Mouse (Mus musculus) hematopoietic stem cell, adult 5-6 weeks (primary cell): ENCODE data around the gene Fbxw8. TPM values are rescaled to one million over a fixed set of nuclear protein-coding genes. Genes with fewer than 3 reads are reported as not detected.

Experiments
- ATAC-seq, 2 experiments: fragments of 125-278 bp in 1 of 2; replicated peaks in 1 of 2; 2 replicates each; pipeline ENCODE4 v1.8.0; 2016 to 2017; ENCODE audit warnings: inconsistent platforms in 2 of 2, mild to moderate bottlenecking in 2 of 2, moderate number of reproducible peaks in 2 of 2, low read depth in 1 of 2, moderate TSS enrichment in 1 of 2; ENCODE audit not compliant: low FRiP score in 2 of 2, poor library complexity in 2 of 2, severe bottlenecking in 2 of 2, insufficient read depth in 1 of 2, low TSS enrichment in 1 of 2
- total RNA-seq: library from RNA; stranded (forward); fragments of 172-1452, 232-1000 nt; gene quantifications from 2 replicates; pipeline ENCODE4 v1.2.3, GENCODE M21; 2017

The Fbxw8 gene
- total RNA-seq, 1 experiment from 2014 or later: 23.1 TPM

DNA sequence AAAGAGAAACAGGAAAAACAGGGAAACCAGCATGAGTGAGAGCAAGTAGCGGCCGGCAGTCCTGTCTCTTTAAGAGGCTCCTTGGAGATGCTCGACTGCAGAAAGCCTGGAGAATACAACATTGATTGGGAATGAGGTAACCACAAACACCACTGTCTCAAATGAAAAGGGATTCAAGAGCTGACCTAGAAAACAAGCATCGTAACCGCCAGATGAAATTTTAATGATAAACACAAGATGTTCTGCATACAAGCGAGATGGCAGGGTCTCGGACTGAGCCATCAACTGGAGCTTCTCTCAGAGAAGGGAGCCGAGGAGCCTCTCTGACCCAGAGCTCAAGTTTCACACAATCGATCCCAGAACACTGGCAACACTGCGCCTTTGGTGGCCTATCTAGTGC lies 32.2 kb downstream of the Fbxw8 start:
- no peak for ATAC-seq

DNA sequence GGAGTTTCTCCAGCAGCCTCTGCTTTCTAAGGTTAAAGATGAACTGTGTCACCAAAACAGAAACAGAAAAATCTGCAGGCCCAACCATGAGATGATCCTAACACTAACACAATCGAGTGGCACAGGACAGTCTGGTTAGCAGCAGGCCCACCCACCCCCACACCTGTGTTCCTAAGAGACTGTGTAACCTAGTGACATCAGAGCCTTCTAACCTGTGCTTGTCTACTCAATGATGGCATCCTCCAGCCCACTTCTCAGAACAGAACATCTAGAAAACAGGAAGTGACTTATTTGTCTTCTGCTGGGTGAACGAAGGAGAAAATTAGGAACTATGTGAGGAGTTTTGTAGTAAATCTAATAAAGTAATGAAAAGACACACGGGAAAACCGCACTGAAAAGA lies 33.3 kb downstream of the Fbxw8 start:
- ATAC-seq: no peak

DNA sequence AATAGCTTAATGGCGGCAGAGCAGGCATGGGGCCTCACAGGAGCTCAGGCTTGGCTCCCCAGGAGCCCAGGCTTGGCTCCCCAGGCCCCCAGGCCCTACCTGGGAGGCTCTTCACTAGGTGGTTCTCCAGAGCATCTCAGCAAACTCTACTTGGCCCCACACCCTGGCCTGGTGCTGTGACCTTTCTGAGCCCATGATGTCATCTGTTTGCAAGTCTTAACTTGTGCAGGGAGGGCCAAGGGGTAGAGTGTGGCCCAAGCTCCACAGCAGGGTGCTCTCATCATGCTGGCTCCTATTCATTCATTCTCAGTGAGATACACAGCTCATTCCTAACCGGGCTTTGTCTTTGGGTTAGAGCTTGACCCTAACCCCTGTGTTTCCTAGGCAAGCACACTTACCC lies 34.6 kb downstream of the Fbxw8 start:
- ATAC-seq: no peak

DNA sequence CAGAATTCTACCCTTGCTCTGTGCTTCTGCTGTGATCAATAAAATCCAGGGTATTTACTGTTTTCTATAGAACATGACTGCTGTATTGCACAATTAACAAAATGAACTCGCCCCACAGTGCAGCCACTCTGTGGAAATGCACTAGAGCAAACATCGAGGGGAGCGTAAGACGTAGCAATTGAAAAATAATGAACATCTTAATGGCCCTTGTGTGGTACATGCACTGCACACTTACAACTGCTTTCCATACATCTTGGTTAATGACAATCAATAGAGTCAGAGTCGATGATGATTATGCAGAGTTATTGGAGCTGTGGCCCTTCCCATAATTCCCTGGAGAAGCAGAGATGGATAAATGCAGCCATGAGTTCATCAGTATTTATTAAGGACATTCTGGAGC lies 36.3 kb downstream of the Fbxw8 start:
- ATAC-seq: no peak

DNA sequence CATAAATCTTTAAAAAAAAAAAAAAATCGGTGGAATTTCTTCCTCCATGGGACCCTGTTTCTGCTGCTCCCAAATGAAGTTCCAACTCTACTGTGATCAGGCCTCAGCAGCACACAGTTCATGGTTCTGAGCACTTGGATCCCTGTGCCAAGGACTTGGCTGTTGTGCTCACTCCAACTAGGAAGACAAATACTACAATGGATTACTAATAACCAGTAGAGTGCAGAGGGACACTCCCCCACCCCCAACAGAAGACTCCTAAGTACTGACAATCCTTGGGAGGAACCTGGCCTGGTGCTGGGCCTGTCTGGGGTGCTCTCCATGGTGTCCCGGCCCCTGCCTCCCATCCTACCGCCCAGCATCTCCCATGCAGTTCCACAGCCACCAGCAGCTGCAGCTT lies 36.9 kb downstream of the Fbxw8 start:
- no peak for ATAC-seq

DNA sequence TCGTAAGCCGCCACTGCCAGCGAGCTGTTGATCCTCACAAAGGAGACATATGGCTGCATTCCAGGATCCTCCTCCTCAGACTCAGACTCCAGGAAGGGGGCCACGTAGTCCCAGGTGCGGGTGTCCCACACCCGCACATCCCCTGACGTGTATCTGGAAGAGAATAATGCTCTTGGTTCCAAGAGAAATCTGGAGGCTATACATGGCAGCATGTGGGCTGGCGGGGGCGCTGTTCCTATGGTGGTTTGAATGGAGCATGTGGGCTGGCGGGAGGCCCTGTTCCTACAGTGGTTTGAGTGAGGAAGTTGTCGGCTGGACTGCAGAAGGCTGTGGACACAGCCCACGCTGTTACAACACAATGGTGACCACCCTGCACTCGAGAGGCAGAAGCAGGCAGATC lies 41.6 kb downstream of the Fbxw8 start:
- ATAC-seq: no peak

DNA sequence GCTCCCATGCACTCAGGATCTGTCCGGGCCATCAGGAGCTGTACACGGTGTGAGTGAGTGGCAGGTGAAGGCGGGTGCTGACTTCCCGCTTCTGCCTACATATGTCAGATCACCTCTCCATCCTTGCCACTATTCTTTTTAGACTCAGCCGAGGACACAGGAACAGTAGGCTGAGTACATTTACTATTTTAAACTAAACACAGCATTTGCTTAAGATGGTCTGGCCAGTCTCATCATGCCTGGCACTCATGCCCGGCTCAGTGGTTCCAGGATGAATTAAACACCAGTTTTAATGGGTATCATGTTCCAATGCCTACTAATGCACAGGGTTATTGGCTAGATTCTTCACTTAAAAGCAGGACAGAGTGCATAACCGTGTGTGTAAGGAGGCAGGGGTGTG lies 42.2 kb downstream of the Fbxw8 start:
- no peak for ATAC-seq

DNA sequence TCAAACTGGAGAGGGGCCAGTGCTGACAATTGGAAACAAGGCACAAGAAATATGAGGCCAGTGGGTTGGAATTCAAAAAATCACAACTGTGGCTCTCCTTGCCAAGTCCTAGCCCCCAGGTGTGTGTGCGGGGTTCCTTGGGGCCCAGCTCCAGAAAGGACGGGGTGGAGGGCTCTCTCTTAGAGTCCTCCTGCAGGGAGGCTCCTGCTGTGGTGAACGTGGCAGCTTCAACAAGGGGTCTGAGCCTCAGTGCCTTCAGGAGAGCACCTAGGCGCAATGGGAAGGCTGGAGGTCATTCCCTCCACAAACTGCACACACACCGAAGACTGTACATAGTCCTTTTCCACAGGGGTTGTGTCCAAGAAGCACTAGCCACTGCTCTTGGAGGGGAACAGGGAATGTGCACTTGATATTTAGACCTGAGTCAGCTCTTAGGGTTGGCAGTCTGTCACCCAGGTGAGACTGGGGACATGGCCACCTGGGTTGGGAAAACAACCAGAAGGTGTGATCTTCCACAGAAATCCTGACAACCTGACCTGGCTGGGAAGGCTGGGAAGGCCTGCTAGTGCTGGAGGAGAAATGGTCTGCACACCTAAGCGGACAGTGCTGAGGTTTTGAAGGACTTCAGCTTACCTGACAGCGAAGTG lies 46.3 kb downstream of the Fbxw8 start:
- no peak for ATAC-seq

DNA sequence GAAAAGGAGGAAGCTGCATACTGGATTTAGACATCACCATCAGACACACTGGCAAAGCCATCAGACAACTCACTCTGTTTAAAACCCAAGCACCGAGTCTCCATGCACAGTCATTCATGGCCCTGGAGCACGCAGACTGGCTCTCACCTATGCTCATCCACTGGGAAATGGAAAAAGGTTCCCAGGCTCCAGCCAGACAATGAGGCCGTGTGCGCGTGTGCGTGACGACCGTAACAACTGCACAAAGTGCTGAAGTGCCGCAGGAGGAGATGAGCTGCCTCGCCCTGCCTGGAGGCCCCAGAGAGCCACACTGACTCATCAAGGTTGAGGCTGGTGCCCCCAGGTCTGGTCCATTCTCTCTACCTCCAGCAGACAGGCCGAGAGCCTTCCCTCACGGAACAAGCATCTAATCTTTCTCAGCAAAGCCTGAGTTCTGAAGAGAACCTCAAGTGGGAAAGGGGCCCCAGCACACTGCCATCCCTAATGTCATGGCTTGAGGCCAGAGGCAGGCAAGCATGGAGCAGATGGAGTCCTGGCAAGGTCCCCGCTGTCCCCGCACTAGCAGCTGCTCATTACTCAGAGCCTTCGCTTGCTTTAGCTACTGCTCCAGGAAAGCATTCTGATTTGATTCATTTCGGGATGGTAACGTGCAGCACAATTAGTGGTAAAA lies 47.0 kb downstream of the Fbxw8 start:
- no peak for ATAC-seq

DNA sequence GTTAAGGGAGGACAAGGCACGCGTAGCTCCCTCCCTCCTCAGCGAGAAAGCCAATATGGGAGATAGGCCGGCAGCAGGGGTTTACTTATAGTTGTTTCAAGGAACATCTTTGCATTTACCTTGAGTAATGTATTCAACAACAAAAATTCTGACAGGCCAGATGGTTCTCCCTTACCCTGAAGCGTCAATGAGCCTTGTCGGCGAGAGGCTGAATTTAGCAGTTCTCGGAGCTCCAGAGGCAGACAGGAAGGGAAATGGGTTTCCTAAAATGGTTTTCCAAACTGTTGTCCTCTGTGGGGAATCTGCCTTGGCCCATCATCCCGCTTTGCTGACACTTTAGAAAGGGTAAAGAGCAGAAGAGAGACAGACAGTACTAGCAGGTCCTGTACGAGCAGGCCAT lies 48.6 kb downstream of the Fbxw8 start:
- no peak for ATAC-seq

DNA sequence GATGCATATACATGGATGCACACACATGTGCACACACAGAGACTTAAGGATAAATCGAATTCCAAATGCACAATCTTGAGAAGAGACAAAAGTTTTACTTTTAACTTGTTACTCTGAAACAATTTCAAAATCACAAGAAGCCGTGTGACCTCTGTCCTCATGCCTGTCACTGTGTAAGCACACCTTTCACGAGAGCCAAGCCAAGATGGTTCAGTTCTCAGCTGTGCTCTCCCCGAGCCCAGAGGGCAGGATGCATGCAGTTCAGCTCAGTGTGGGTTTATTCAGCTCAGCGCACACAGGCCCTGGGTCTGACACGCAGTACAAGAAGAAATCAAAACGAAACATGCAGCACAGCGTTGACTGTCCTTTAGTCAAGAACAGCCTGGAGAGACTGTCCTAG lies 49.7 kb downstream of the Fbxw8 start:
- no peak for ATAC-seq

DNA sequence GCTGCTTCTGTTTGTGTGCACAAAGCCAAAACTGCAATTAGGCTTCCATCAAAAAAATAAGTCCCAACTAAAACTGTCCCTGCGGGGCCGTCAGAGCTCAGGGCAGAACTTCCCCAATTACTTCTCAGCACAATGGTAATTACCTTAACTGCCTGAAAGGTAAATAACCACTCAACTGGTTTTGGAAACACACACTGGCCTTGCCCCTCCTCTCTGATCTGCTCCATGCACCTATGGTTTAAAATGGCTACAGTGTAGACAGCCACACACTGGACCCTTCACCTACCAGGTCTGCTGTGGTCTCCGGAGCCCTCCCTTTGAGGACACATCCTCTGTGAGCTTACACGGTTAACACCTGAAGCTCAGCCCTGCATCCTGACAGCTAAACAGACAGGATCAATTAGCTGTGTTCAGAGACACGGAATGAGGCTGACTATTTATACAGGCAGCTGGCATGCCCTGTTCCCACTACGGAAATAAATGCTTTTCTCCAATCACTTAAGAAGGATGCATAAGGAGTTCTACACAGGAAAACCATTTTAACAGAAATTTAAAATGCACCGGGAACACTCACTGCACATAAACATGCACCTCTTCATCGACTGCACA lies 55.3 kb downstream of the Fbxw8 start:
- ATAC-seq: no peak

DNA sequence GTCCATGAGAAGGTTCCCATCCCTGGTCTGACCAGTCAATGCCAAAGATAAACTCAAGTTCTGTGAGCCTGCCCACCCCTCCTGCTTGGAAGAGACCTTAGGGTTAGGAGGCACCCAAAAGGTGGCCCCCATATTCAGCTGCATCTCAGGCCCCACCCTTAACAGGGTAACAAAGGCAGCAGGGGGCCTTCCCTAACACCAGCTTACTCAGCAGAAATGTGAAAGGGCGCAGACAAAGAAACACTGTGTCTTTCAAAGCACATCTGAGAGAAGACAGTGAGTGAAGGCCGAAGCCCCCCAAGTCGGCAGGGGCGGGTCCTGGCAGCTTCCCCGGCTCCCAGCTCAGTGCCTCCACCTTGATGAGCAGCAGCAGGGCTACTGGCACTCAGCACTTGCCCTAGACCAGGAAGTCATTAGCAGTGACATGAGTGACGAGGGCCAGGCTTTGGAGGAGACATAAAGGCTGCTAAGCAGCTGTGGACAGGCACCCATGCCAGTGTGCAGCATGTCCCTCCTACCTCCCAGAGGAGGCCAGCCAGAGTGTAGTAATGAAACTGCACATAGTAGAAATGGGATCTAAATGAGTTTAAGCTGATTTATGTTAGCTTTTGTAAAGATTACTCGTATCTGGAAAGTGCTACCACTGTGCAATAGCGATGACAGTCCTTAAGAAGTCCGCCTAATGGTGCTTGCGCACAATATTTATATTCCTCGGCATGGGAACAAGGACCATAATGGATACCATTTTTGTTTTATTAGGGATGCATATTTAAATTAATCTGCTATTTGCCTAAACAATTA lies 56.0 kb downstream of the Fbxw8 start:
- no peak for ATAC-seq

DNA sequence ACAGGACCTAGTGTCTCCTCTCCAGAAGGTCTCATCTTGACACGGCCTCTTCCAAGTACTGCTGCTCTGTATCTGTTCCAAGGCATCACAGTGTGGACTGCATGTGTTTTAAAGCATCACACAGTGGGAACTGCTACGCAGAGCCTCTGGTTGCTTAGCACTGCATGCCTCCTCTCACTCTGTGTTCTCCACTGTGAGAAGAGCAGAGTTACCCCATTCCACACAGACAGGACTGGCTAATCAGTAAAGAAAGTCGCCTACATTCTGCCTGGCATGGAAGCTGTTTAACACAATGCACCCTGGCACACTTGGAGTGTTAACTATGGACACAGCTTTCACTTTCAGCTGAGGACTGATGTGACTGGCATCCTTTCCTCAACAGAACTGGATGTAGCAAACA lies 58.9 kb downstream of the Fbxw8 start:
- ATAC-seq: no peak

DNA sequence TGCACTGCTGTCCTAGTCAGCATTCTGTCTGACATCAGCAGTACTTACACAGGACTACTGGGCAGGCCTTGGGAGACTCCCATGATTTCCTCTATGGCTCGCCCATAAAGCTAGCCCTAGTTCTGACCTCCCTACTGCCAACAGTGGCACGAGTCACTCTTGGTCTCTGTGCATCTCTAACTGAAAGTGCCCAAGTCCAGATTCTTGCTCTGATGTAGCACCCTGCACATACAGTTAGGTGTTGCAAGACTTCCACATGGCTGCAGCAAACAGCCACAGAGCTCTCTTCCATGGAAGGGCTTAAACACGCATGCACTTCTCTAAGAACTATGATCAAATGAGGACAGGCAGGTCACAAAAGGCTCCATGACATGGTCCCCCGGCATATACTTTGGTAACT lies 59.4 kb downstream of the Fbxw8 start:
- no peak for ATAC-seq

DNA sequence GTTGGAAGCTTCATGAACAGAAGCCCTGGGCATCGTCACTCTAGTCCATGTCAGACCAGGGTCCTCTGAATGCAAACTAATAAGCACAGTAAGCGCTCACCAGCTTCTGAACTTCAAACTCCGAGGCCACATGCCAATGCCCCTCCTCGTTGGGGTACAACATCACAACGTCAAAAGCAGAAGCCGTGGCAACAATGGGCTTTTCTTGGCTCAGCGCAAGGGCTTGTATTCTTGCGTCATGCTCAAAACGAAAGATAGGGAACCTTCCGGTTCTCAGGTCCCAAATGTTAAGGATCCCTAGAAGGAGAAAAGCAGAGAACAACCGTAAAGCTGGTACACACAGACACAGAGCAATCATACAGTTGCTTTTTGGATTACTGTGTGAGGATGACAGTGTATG lies 59.8 kb downstream of the Fbxw8 start:
- ATAC-seq: no peak

DNA sequence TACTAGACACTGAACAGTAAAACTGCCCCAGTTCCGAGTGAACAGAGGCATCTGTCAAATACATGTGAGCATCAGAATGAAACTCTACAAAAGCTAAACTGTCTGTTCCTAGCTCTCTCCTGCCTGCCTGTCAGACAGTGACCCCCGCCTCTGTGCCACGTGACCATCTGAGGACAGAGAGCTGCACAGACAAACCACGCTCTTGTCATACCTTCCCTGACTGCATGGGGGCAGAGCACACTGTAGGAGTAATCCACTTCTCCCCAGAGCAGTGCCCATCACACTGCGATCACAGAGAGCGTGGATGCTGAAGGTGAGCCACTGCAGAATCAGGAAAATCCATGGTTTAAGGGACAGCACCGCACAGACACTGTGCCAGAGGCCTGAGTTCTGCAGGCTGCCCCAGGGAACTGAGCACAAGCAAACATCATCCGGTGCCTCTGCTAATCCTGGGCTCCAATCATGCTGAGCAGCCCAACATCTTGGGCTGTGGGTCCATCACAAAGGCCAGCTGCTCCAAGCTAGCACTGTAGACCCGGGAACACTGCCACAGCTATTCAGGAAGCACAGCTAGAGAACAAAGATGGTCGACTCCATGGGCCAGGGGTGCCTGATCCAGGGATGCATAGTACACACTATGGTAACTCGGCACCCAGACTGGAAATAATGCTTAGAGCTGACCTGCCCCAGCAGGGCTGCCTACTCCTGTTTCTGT lies 61.8 kb downstream of the Fbxw8 start:
- no peak for ATAC-seq

DNA sequence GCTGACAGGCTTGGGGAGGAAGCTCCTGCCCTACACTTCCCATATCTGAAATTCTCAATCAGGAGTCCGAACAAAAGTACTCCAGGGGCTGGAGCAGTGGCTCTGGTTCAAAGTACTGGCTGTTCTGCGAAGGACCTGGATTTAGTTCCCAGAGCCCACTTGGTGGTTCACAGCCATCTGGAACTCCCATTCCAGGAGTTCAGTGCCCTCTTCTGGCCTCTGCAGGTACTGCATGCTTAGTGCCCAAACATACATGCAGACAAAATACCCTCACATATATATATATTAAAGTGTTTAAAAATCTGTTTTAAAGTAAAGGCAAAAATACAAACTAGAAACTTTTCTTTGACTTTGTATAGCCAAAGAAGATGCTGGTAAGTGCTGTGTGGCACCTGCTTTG lies 64.4 kb downstream of the Fbxw8 start:
- no peak for ATAC-seq
